Mouse (Mus musculus) midbrain, embryonic 10.5 days (tissue): ENCODE results near the gene Slc6a18. TPM values are rescaled to one million over a fixed set of nuclear protein-coding genes. Genes with fewer than 3 reads are reported as not detected.

Experiments used
- DNase-seq: peaks from one replicate; pipeline ENCODE4 v3.0.0-alpha.2; 2017; ENCODE audit warnings: low spot score
- H3K27ac ChIP-seq: fragments of 300-500 bp; sonication (generic); replicated peaks from 2 replicates; pipeline ENCODE4 v1.5.1; 2016; ENCODE audit warnings: mild to moderate bottlenecking
- H3K27me3 ChIP-seq: fragments of 300-500 bp; sonication (generic); 2 replicates; pipeline ENCODE4 v1.6.1; 2016; ENCODE audit warnings: low read depth, mild to moderate bottlenecking; ENCODE audit not compliant: poor library complexity, severe bottlenecking
- H3K36me3 ChIP-seq: fragments of 300-500 bp; sonication (generic); 2 replicates; pipeline ENCODE4 v1.6.1; 2016; ENCODE audit warnings: mild to moderate bottlenecking, moderate library complexity
- H3K4me1 ChIP-seq: fragments of 300-500 bp; sonication (generic); 2 replicates; pipeline ENCODE4 v1.6.1; 2016
- H3K4me3 ChIP-seq: fragments of 300-500 bp; sonication (generic); 2 replicates; pipeline ENCODE4 v1.5.1; 2016; ENCODE audit warnings: mild to moderate bottlenecking, moderate library complexity
- H3K9me3 ChIP-seq: fragments of 300-500 bp; sonication (generic); replicated peaks from 2 replicates; pipeline ENCODE4 v1.6.1; 2016; ENCODE audit warnings: mild to moderate bottlenecking
- WGBS: fragments of 180-500 bp; shearing (Covaris S2); methylation state at CpG from one replicate; pipeline ENCODE4 v1.1.7; 2016; 5-methylcytosine and 5-hydroxymethylcytosine counted together
- polyA plus RNA-seq: library from polyadenylated mRNA; unstranded; fragments of >200 nt; fragmentation: Nextera tagmentation; extraction: Ambion mirVana; gene quantifications from 2 replicates; pipeline ENCODE4 v1.2.1, GENCODE M21; 2016

The Slc6a18 gene
- polyA plus RNA-seq, 1 experiment from 2014 or later = not detected

DNA sequence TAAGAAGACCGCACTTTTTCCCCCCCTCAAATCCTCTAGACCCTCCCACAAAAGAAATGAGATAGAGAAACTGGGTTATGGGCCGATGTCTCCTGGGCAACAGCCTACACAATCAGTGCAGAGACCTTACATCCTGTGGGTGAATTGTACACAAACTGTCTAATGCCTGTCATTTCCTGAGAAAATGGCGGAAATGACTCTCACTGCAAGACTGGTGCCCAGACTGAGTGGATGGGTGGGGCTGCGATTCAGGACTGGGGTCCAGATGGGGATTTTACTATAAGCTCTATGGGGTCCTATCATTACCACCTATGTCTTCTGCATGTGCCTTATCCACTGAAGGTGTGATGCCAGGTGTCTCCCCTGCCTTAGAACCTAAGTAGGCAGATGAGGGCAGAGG, 25.0 kb upstream of the Slc6a18 start:
- no peak for DNase-seq
- Histone ChIP-seq H3K9me3 (no peaks in the 10 kb centered on the region), H3K4me1 (no peaks in the 10 kb centered on the region), H3K36me3 (no peaks in the 10 kb centered on the region), H3K27ac (no peak overlapping the region), H3K4me3 (no peak overlapping the region), H3K27me3 (no peaks in the 10 kb centered on the region)
- WGBS = 87% methylated on average over 4 of the region's 4 CpGs

DNA sequence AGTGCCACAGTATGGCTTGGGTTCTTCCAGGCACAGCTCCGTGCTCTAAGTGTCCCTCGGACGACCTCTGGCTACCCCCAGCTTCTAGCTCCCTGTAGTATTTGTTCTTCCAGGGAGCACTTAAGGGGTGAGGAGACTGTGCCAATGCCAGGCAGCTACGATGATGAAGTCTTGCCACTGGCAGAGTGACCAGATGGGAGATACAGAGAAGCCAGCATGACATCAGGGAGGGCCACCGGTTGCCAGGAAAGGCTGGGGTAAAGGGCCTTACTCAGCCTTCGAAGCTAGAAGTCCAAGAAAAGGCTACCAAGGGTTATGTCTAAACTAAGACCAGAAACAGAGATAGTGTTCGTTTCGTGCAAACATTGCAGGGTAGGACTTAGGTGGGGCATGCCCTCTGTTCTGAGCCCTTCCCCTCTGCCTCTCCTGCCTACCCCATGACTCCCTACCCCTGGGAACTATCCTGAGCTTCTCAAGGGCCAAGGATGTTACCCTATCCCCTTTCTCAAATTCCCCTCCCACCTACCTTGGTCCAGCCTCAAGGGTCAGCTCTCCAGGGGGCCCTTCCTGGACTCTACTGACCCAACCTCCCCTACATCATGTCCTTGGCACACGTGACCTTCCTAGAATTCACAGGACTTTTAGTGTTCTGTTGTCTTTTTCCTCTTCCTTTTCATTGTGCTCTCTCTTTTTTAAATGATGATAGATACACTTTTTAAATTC, 23.5 kb upstream of the Slc6a18 start:
- Histone ChIP-seq H3K4me1 (no peaks in the 10 kb centered on the region), H3K27ac (no peak overlapping the region), H3K4me3 (no peak overlapping the region), H3K36me3 (no peaks in the 10 kb centered on the region), H3K27me3 (no peaks in the 10 kb centered on the region), H3K9me3 (no peaks in the 10 kb centered on the region)
- DNase-seq = no peak
- WGBS = 89% methylated on average over 9 of the region's 9 CpGs

DNA sequence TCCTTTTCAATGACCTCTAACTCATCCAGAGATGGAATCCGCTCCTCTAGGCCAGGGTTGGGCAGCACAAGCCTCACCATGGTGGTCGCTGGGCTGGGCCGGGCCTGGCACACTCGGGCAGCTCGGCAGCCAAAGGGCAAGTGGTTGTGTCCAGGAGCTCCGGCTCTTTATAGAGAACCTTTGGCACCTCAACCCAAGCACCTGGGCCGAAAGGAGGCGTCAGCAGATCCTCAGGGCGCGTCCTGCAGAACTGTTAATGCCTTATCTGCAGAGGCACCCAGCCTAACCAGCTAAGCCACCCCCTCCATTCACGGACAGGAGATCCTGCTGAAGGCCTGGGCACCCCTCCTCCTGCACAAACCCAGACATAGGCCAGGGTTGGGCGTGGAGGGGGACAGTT, 22.7 kb upstream of the Slc6a18 start:
- Histone ChIP-seq H3K27me3 (no peaks in the 10 kb centered on the region), H3K36me3 (no peaks in the 10 kb centered on the region), H3K9me3 (no peaks in the 10 kb centered on the region), H3K4me1 (no peaks in the 10 kb centered on the region), H3K4me3 (no peak overlapping the region), H3K27ac (no peak overlapping the region)
- DNase-seq = no peak
- WGBS = 89% methylated on average over 12 of the region's 12 CpGs

DNA sequence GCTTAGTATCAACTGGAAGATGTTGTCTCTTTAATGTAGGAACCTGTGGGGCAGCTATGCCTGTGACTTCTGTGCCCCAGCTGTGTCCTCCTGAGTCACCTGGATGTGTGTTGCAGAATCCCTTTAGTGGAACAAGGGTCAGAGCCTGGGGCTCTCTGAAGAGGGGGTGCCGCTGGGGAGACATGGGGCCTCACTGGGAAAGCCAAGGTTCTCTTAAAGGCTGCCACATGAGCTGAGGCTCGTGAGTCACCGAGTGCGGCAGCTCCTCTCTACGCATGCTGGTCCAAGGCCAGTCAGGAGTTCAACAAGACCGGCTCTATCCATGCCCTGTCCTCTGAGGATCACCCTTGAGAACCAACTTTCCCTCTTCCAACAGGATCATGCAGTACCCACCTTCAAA, 21.9 kb upstream of the Slc6a18 start:
- H3K27me3 ChIP-seq = no peaks in the 10 kb centered on the region
- WGBS = 96% methylated on average over 6 of the region's 6 CpGs

DNA sequence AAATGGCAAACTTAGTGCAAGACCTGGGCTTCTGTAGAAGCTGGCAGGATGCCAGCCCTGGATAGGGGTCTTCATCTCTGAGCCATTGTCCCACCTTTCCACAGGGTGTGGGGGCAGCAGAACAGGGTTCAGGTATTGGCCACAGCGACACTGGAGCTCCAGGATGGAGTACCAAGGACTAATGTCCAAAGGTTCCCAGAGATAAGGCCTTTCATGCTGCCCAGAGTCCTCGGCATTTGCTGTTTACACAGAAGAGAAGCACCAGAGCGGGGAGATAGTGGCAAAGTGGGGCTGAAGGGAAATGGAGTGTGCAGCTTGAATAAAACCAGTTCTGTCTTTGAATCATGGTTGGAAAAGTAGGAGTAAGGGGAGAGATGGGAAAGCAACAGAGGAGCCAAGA, 18.7 kb upstream of the Slc6a18 start:
- Histone ChIP-seq H3K27ac (no peak overlapping the region), H3K36me3 (no peaks in the 10 kb centered on the region), H3K4me3 (no peak overlapping the region), H3K27me3 (no peaks in the 10 kb centered on the region), H3K4me1 (0 out of 2 replicates have a peak, but pooled peaks cover 6% of the 10 kb centered on the region), H3K9me3 (no peaks in the 10 kb centered on the region)
- 76% methylated on average over 3 of the region's 3 CpGs for WGBS
- DNase-seq = no peak

More for the DNA sequence above, 21.9 kb upstream of the Slc6a18 start:
- Histone ChIP-seq H3K36me3 (no peaks in the 10 kb centered on the region), H3K4me1 (no peaks in the 10 kb centered on the region), H3K4me3 (no peak overlapping the region), H3K27ac (no peak overlapping the region), H3K9me3 (no peaks in the 10 kb centered on the region)
- DNase-seq = no peak

DNA sequence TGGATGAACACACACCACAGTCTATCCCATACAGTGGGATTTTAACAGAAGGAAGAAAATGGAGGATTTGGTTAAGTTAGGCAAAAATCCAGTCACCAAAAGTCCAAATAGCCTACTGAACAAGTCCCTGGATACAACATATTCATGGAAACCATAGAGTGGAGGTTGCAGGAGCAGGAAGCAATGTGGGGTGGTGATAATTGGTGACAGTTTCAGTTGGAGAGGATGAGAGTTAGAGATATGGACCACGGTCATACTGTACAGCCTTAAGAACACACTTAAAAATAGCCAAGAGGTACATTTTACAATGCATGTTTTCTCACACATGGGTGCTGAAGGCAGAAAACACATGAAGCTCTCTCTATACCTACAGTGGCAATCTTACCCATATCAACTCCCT, 17.1 kb upstream of the Slc6a18 start:
- H3K27ac ChIP-seq = no peak overlapping the region
- DNase-seq = no peak
- 0 out of 2 replicates have a peak, but pooled peaks cover 6% of the 10 kb centered on the region for H3K4me1 ChIP-seq
- H3K4me3 ChIP-seq = no peak overlapping the region
- no peaks in the 10 kb centered on the region for H3K27me3 ChIP-seq
- WGBS = 100% methylated on average over 1 of the region's 1 CpGs
- no peaks in the 10 kb centered on the region for H3K9me3 ChIP-seq
- H3K36me3 ChIP-seq = no peaks in the 10 kb centered on the region

DNA sequence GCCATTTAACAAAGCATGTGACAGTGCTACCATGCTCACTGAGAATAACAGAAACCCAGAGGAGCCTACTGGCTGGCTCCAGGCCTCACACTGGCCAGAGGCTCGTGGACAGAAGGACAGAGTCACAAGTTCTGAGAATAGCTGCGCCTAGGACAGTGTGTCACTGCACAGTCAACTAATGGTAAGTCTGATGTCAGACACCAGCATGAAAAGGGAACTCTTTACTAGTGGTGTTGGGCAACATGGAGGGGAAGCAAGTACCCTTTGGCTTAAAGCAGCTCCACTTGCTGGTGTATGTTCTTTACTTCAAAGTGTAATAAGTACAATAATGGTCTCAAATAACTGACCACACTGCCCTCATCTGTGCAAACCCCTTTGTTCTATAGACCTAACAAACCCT, 15.5 kb upstream of the Slc6a18 start:
- DNase-seq = no peak
- Histone ChIP-seq H3K9me3 (no peaks in the 10 kb centered on the region), H3K4me1 (0 out of 2 replicates have a peak, but pooled peaks cover 6% of the 10 kb centered on the region), H3K27me3 (no peaks in the 10 kb centered on the region), H3K4me3 (no peak overlapping the region), H3K36me3 (no peaks in the 10 kb centered on the region), H3K27ac (no peak overlapping the region)
- 76% methylated on average over 2 of the region's 2 CpGs for WGBS

DNA sequence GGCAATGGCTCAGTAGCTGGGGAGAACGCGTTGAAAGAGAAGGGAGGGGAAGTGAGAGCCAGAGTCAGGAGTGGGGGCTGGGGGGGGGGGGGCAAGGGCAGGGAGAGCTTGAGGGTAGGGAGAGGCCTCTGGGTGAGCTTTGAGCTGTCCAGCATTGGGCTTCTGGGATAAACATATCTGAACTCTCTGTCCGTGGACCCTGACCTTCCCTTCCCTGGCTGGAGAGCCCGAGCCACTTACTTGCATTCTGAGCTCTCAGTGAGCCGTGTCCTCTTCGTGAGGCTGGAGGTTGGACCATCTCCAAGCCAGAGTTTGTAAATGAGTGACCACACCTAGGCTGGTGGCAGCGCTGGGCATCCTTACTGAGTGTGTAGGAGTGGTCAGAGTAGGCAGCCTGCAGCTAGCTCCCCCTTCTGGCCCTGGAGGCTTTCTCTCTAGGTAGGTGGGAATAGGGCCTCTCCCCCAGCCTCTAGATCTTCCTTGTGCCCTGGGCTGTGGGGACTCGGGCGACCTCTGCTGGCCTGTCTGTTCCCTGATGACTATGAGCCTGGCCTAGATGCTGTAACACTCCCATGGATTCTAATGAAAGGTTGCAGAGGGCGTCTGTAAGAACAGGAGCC, 14.5 kb upstream of the Slc6a18 start:
- peak; percentile 75 for DNase-seq
- no peaks in the 10 kb centered on the region for H3K27me3 ChIP-seq
- no peaks in the 10 kb centered on the region for H3K36me3 ChIP-seq
- H3K4me1 ChIP-seq = 0 out of 2 replicates have a peak, but pooled peaks cover 6% of the 10 kb centered on the region
- H3K4me3 ChIP-seq = 0 out of 2 replicates have a peak overlapping the region, but pooled peaks have one; percentile 1
- no peaks in the 10 kb centered on the region for H3K9me3 ChIP-seq
- WGBS = 26% methylated on average over 10 of the region's 10 CpGs
- no peak overlapping the region for H3K27ac ChIP-seq

DNA sequence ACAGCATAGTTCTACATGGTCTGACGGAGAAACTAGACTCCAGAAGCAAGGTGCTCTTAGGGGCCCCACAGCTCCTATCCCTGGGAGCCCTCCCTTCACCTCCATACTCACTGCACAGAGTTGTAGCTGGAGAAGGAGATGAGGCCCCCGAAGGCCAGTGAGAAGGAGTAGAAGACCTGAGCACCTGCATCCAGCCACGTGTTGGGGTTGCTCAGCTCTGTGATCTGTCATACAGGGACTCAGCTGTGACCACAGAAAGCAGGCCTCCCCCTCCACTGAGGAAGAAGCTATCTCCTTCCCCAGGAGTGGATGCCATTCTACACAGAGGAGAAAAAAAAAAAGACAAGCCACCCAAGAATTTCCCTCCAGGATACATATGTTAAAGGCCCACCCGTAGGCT, 11.1 kb upstream of the Slc6a18 start:
- H3K27ac ChIP-seq = no peak overlapping the region
- WGBS = 83% methylated on average over 4 of the region's 4 CpGs
- H3K4me3 ChIP-seq = no peak overlapping the region
- no peaks in the 10 kb centered on the region for H3K9me3 ChIP-seq
- 0 out of 2 replicates have a peak, but pooled peaks cover 6% of the 10 kb centered on the region for H3K4me1 ChIP-seq
- no peaks in the 10 kb centered on the region for H3K36me3 ChIP-seq
- no peak for DNase-seq
- H3K27me3 ChIP-seq = no peaks in the 10 kb centered on the region

DNA sequence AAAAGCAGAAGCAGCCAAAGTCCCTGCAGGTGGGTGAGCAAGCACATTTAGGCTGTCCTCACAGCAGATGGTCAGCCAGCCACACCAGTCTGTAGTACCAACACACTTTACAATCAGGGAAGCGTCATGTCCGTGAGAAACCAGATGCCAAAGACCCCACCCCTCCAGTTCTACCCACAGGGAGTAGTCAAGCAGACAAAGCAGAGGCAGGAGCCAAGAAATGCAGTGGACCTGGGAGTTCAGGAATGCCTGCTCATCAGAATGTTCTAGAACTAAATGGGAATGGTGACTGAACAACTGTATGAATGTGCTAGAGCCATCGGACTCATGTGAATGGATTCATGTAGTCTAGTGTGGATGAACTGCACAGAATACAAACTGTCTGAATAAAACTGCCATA, 9.8 kb upstream of the Slc6a18 start:
- DNase-seq = no peak
- Histone ChIP-seq H3K4me3 (no peak overlapping the region), H3K27me3 (no peaks in the 10 kb centered on the region), H3K36me3 (no peaks in the 10 kb centered on the region), H3K27ac (no peak overlapping the region), H3K4me1 (0 out of 2 replicates have a peak, but pooled peaks cover 5% of the 10 kb centered on the region), H3K9me3 (no peaks in the 10 kb centered on the region)
- 70% methylated on average over 3 of the region's 3 CpGs for WGBS

DNA sequence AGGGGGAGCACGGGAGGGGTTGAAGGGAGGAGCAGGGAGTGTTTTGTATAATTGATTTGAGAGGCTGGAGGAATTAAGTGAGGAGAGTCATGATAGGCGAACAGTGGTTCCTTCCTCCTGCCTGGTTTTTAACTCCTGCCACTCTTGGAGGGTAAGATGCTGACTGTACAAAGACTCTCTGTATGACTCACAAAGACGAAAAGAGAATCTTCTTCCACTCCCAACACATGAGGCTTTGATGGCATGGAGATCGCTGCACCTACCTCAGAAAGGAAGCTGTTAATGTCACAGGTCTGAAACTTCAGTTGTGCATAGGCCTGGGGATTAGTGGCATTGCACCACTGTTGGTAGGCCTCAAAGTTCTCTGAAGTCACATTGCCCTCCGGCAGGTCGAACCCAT, 7.7 kb upstream of the Slc6a18 start:
- H3K27ac ChIP-seq = no peak overlapping the region
- H3K4me3 ChIP-seq = no peak overlapping the region
- no peaks in the 10 kb centered on the region for H3K27me3 ChIP-seq
- WGBS = 90% methylated on average over 6 of the region's 6 CpGs
- DNase-seq = no peak
- H3K4me1 ChIP-seq = no peaks in the 10 kb centered on the region
- H3K36me3 ChIP-seq = no peaks in the 10 kb centered on the region
- H3K9me3 ChIP-seq = no peaks in the 10 kb centered on the region

DNA sequence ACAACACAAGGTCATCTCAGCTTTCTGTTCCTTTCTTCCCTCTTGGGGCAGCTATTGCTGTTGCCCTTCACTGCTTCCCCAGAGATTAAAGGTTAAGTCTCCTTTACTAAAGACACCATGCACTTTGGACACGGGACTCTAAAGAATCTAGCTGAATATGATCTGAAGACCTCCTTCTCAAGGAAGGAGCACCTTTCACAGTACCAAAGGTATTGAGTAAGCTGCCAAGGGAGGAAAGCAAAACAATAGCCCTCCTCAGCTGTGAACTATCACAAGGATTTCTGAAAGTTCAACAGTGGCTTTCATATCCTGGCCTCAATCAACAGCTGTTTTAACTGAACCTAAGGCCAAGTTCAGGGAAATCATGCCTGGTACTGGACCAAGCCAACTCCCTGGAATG, 6.6 kb upstream of the Slc6a18 start:
- Histone ChIP-seq H3K4me3 (no peak overlapping the region), H3K9me3 (no peaks in the 10 kb centered on the region), H3K27ac (no peak overlapping the region), H3K36me3 (no peaks in the 10 kb centered on the region), H3K4me1 (no peaks in the 10 kb centered on the region), H3K27me3 (no peaks in the 10 kb centered on the region)
- 85% methylated on average over 1 of the region's 1 CpGs for WGBS
- DNase-seq = no peak

DNA sequence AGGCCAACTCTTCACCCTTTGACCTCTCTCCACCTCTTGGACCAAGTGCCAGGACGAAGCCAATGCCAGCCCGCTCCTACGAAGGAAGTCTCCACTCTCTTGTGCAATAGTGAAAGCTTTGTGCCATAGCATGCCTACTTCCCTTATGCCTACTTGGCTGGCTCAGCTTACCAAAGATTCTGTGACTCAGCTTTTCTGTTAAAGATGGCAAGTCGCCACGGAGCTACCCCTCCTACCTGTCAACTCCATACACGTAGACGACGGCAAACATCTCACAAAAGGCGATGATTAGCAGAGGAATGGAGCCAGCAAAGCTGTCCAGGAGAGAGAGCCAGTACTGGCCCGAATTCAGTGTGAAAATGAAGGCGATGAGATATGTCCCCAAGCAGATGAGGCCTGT, 5.9 kb upstream of the Slc6a18 start:
- Histone ChIP-seq H3K4me3 (no peak overlapping the region), H3K36me3 (no peaks in the 10 kb centered on the region), H3K4me1 (no peaks in the 10 kb centered on the region), H3K9me3 (no peaks in the 10 kb centered on the region), H3K27me3 (no peaks in the 10 kb centered on the region), H3K27ac (no peak overlapping the region)
- 93% methylated on average over 11 of the region's 11 CpGs for WGBS
- DNase-seq = no peak
